Mouse (Mus musculus): ENCODE measurements around the gene Msantd2. TPM values are rescaled to one million over a fixed set of nuclear protein-coding genes. Genes with fewer than 3 reads are reported as not detected.
A peak's percentile ranks its signal among the peaks of the same experiment; 100 is the strongest.

Msantd2 gene
- polyA plus RNA-seq, 2 experiments = 26.7 to 74.2 TPM

- ATAC-seq (ENCODE audit: low FRiP score, low read depth) (no peak), DNase-seq (ENCODE audit: low spot score) (no peak)
- no peak overlapping the region for H3K9ac ChIP-seq (ENCODE audit: low read depth, low read length, severe bottlenecking)
- H3K27me3 ChIP-seq (ENCODE audit: control insufficient read depth, insufficient read depth, low read length) = no peaks in the 10 kb centered on the region
- 11% methylated on average over 5 of the region's 5 CpGs for WGBS
- TF ChIP-seq POLR2A (IDR thresholded peaks at IDR 0.05; ENCODE audit: borderline replicate concordance, extremely low read depth, insufficient read depth, insufficient read length) = no peak
- no peaks in the 10 kb centered on the region for H3K9me3 ChIP-seq (ENCODE audit: control insufficient read depth, low read length)
- H3K27ac ChIP-seq (replicated peaks; ENCODE audit: low read depth, low read length) = no peak overlapping the region
- no peaks in the 10 kb centered on the region for H3K36me3 ChIP-seq (ENCODE audit: control insufficient read depth, insufficient read depth, low read length)
- H3K4me1 ChIP-seq (ENCODE audit: control insufficient read depth, insufficient read depth, low read length) = peaks cover 10% of the 10 kb centered on the region
- H3K4me2 ChIP-seq (replicated peaks; ENCODE audit: low read depth, low read length, severe bottlenecking) = no peak overlapping the region
- no peak overlapping the region for H3K4me3 ChIP-seq (replicated peaks; ENCODE audit: low read length)
Observed at GRCm38 (mm10) chr9:37567454-37567853, 78.3 kb downstream of the Msantd2 start.

- TF ChIP-seq POLR2A (IDR thresholded peaks at IDR 0.05; ENCODE audit: borderline replicate concordance, extremely low read depth, insufficient read depth, insufficient read length) = no peak
- 16% methylated on average over 15 of the region's 15 CpGs for WGBS
- no peak for DNase-seq (ENCODE audit: low spot score)
- Histone ChIP-seq H3K4me2 (replicated peaks; ENCODE audit: low read depth, low read length, severe bottlenecking) (peak overlapping the region; percentile 30; the same call in 1 of the 2 replicates), H3K9me3 (ENCODE audit: control insufficient read depth, low read length) (no peaks in the 10 kb centered on the region), H3K36me3 (ENCODE audit: control insufficient read depth, insufficient read depth, low read length) (no peaks in the 10 kb centered on the region), H3K9ac (ENCODE audit: low read depth, low read length, severe bottlenecking) (no peak overlapping the region), H3K27me3 (ENCODE audit: control insufficient read depth, insufficient read depth, low read length) (no peaks in the 10 kb centered on the region), H3K27ac (replicated peaks; ENCODE audit: low read depth, low read length) (no peak overlapping the region), H3K4me1 (ENCODE audit: control insufficient read depth, insufficient read depth, low read length) (peaks cover 10% of the 10 kb centered on the region), H3K4me3 (replicated peaks; ENCODE audit: low read length) (no peak overlapping the region)
- no peak for ATAC-seq (ENCODE audit: low FRiP score, low read depth)
Observed at GRCm38 (mm10) chr9:37567892-37568604, 78.9 kb downstream of the Msantd2 start.

GRCm38 (mm10) chr9:37568605-37569214 is 79.6 kb downstream of the Msantd2 start:
- Histone ChIP-seq H3K9me3 (ENCODE audit: control insufficient read depth, low read length) (no peaks in the 10 kb centered on the region), H3K9ac (ENCODE audit: low read depth, low read length, severe bottlenecking) (no peak overlapping the region), H3K27me3 (ENCODE audit: control insufficient read depth, insufficient read depth, low read length) (no peaks in the 10 kb centered on the region), H3K4me1 (ENCODE audit: control insufficient read depth, insufficient read depth, low read length) (peaks cover 10% of the 10 kb centered on the region), H3K4me3 (replicated peaks; ENCODE audit: low read length) (no peak overlapping the region), H3K36me3 (ENCODE audit: control insufficient read depth, insufficient read depth, low read length) (no peaks in the 10 kb centered on the region), H3K27ac (replicated peaks; ENCODE audit: low read depth, low read length) (no peak overlapping the region), H3K4me2 (replicated peaks; ENCODE audit: low read depth, low read length, severe bottlenecking) (no peak overlapping the region)
- 47% methylated on average over 4 of the region's 4 CpGs for whole genome bisulfite sequencing
- DNase-seq (ENCODE audit: low spot score) (no peak), ATAC-seq (ENCODE audit: low FRiP score, low read depth) (no peak)
- TF ChIP-seq POLR2A (IDR thresholded peaks at IDR 0.05; ENCODE audit: borderline replicate concordance, extremely low read depth, insufficient read depth, insufficient read length) = no peak

- Histone ChIP-seq H3K27ac (replicated peaks; ENCODE audit: low read depth, low read length) (no peak overlapping the region), H3K4me1 (ENCODE audit: control insufficient read depth, insufficient read depth, low read length) (peaks cover 10% of the 10 kb centered on the region), H3K4me2 (replicated peaks; ENCODE audit: low read depth, low read length, severe bottlenecking) (no peak overlapping the region), H3K27me3 (ENCODE audit: control insufficient read depth, insufficient read depth, low read length) (no peaks in the 10 kb centered on the region), H3K36me3 (ENCODE audit: control insufficient read depth, insufficient read depth, low read length) (no peaks in the 10 kb centered on the region), H3K9me3 (ENCODE audit: control insufficient read depth, low read length) (no peaks in the 10 kb centered on the region), H3K4me3 (replicated peaks; ENCODE audit: low read length) (no peak overlapping the region), H3K9ac (ENCODE audit: low read depth, low read length, severe bottlenecking) (no peak overlapping the region)
- no peak for TF ChIP-seq POLR2A (IDR thresholded peaks at IDR 0.05; ENCODE audit: borderline replicate concordance, extremely low read depth, insufficient read depth, insufficient read length)
- WGBS = 76% methylated on average over 2 of the region's 2 CpGs
- no peak for ATAC-seq (ENCODE audit: low FRiP score, low read depth)
- no peak for DNase-seq (ENCODE audit: low spot score)
Observed at GRCm38 (mm10) chr9:37569231-37569835, 80.2 kb downstream of the Msantd2 start.

- WGBS = 48% methylated on average over 3 of the region's 3 CpGs
- H3K4me3 ChIP-seq (replicated peaks; ENCODE audit: low read length) = no peak overlapping the region
- peaks cover 16% of the 10 kb centered on the region for H3K4me1 ChIP-seq (ENCODE audit: control insufficient read depth, insufficient read depth, low read length)
- no peaks in the 10 kb centered on the region for H3K9me3 ChIP-seq (ENCODE audit: control insufficient read depth, low read length)
- H3K9ac ChIP-seq (ENCODE audit: low read depth, low read length, severe bottlenecking) = no peak overlapping the region
- no peak for DNase-seq (ENCODE audit: low spot score)
- TF ChIP-seq POLR2A (IDR thresholded peaks at IDR 0.05; ENCODE audit: borderline replicate concordance, extremely low read depth, insufficient read depth, insufficient read length) = no peak
- no peak overlapping the region for H3K27ac ChIP-seq (replicated peaks; ENCODE audit: low read depth, low read length)
- no peaks in the 10 kb centered on the region for H3K27me3 ChIP-seq (ENCODE audit: control insufficient read depth, insufficient read depth, low read length)
- H3K4me2 ChIP-seq (replicated peaks; ENCODE audit: low read depth, low read length, severe bottlenecking) = no peak overlapping the region
- H3K36me3 ChIP-seq (ENCODE audit: control insufficient read depth, insufficient read depth, low read length) = no peaks in the 10 kb centered on the region
- ATAC-seq (ENCODE audit: low FRiP score, low read depth) = no peak
Observed at GRCm38 (mm10) chr9:37572204-37572876, 83.2 kb downstream of the Msantd2 start.

Other genes starting within 250 kb of the Msantd2 start
- 3.2 and 3.9 TPM in 2 replicates for gene Slc37a2, start 233.6 kb upstream of the Msantd2 start, polyA plus RNA-seq (2012; rRNA removed)
- gene Slc37a2, start 233.6 kb upstream of the Msantd2 start, polyA plus RNA-seq (2014; fragmentation: Nextera tagmentation; extraction: Ambion mirVana) = 3.2 and 3.6 TPM in 2 replicates
- gene Ccdc15, start 140.9 kb upstream of the Msantd2 start, polyA plus RNA-seq (2012; rRNA removed) = 3.3 and 4.6 TPM in 2 replicates
- gene Ccdc15, start 140.9 kb upstream of the Msantd2 start, polyA plus RNA-seq (2014; fragmentation: Nextera tagmentation; extraction: Ambion mirVana) = 6.0 and 6.4 TPM in 2 replicates
- gene Hepacam, start 122.0 kb upstream of the Msantd2 start, polyA plus RNA-seq (2012; rRNA removed) = 0.05 and 0.11 TPM in 2 replicates
- 0.10 TPM in 1 of 2 replicates, not detected in the other for gene Hepacam, start 122.0 kb upstream of the Msantd2 start, polyA plus RNA-seq (2014; fragmentation: Nextera tagmentation; extraction: Ambion mirVana)
- 13.2 and 17.6 TPM in 2 replicates for gene Robo4, start 87.4 kb upstream of the Msantd2 start, polyA plus RNA-seq (2012; rRNA removed)
- gene Robo4, start 87.4 kb upstream of the Msantd2 start, polyA plus RNA-seq (2014; fragmentation: Nextera tagmentation; extraction: Ambion mirVana) = 12.4 and 13.8 TPM in 2 replicates
- gene Robo3, start 56.1 kb upstream of the Msantd2 start, polyA plus RNA-seq (2012; rRNA removed) = 0.39 and 0.87 TPM in 2 replicates
- gene Robo3, start 56.1 kb upstream of the Msantd2 start, polyA plus RNA-seq (2014; fragmentation: Nextera tagmentation; extraction: Ambion mirVana) = 0.07 and 0.21 TPM in 2 replicates
- gene Esam, start 38.8 kb downstream of the Msantd2 start, polyA plus RNA-seq (2012; rRNA removed) = 34.7 and 35.4 TPM in 2 replicates
- 44.1 and 48.3 TPM in 2 replicates for gene Esam, start 38.8 kb downstream of the Msantd2 start, polyA plus RNA-seq (2014; fragmentation: Nextera tagmentation; extraction: Ambion mirVana)
- 4.8 and 5.2 TPM in 2 replicates for gene Vsig2, start 49.9 kb downstream of the Msantd2 start, polyA plus RNA-seq (2012; rRNA removed)
- gene Vsig2, start 49.9 kb downstream of the Msantd2 start, polyA plus RNA-seq (2014; fragmentation: Nextera tagmentation; extraction: Ambion mirVana) = 0.59 and 1.4 TPM in 2 replicates
- gene Nrgn, start 63.6 kb downstream of the Msantd2 start, polyA plus RNA-seq (2012; rRNA removed) = 17.7 and 26.1 TPM in 2 replicates
- gene Nrgn, start 63.6 kb downstream of the Msantd2 start, polyA plus RNA-seq (2014; fragmentation: Nextera tagmentation; extraction: Ambion mirVana) = 12.3 and 17.2 TPM in 2 replicates
- 7.8 and 8.1 TPM in 2 replicates for gene Siae, start 66.4 kb downstream of the Msantd2 start, polyA plus RNA-seq (2012; rRNA removed)
- 9.4 and 12.0 TPM in 2 replicates for gene Siae, start 66.4 kb downstream of the Msantd2 start, polyA plus RNA-seq (2014; fragmentation: Nextera tagmentation; extraction: Ambion mirVana)
- 1.8 and 2.5 TPM in 2 replicates for gene Spa17, start 124.4 kb downstream of the Msantd2 start, polyA plus RNA-seq (2012; rRNA removed)
- gene Spa17, start 124.4 kb downstream of the Msantd2 start, polyA plus RNA-seq (2014; fragmentation: Nextera tagmentation; extraction: Ambion mirVana) = 3.1 and 4.1 TPM in 2 replicates
- 110 and 122 TPM in 2 replicates for gene Tbrg1, start 168.0 kb downstream of the Msantd2 start, polyA plus RNA-seq (2012; rRNA removed)
- gene Tbrg1, start 168.0 kb downstream of the Msantd2 start, polyA plus RNA-seq (2014; fragmentation: Nextera tagmentation; extraction: Ambion mirVana) = 208 and 211 TPM in 2 replicates
- gene Panx3, start 179.9 kb downstream of the Msantd2 start, polyA plus RNA-seq (2012; rRNA removed) = 37.4 and 51.1 TPM in 2 replicates
- gene Panx3, start 179.9 kb downstream of the Msantd2 start, polyA plus RNA-seq (2014; fragmentation: Nextera tagmentation; extraction: Ambion mirVana) = 13.7 and 15.9 TPM in 2 replicates
- gene Olfr160, start 226.9 kb downstream of the Msantd2 start, polyA plus RNA-seq (2012; rRNA removed) = not detected in 2 replicates
- gene Olfr160, start 226.9 kb downstream of the Msantd2 start, polyA plus RNA-seq (2014; fragmentation: Nextera tagmentation; extraction: Ambion mirVana) = not detected in 2 replicates

All from limb, embryonic 14.5 days (tissue).